Mouse (Mus musculus): ENCODE measurements around the gene Pcolce2. TPM values are rescaled to one million over a fixed set of nuclear protein-coding genes. Genes with fewer than 3 reads are reported as not detected.

Gene Pcolce2
- total RNA-seq, 2 experiments from 2014 or later: 7.6 to 10.6 TPM

DNA sequence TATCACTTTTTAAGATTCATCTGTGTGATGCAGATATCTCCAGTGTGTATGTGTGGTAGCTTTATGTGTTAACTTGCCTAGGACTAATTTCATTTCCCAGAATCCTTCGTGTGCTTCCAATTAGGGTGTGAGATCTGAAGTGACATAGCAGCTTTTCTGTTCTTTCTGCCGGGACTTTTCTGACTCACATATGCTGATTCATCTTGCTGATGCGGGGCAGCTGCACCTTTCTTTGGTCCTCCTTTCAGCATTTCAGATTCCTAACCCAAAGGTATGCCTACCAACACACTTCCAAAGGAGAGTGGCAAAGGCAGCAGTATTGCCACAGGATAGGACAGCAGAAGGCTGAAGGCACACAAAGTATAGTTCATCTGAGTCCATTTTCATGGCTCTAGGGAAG is 66.7 kb downstream of the Pcolce2 start:
- DNase-seq (ENCODE audit: low spot score): no peak

DNA sequence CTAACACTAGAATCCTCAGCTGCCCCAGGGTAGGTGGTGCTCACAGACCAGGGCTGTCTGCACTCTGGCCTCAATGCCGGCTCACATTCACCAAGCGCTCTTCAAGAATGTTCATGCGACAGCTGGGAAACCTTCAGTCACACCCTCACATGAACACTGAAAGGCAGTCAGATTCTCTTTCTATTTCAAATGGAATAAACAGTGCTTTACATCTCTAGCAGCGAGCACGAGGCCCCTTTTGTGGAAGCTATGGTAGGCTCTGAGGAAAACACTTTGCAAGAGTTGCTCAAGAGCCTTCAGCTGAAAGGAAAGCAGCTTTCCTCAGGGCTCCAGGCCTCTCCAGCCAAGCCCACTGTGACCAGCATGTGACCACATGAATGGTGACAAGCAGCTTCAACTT is 68.0 kb downstream of the Pcolce2 start:
- no peak for DNase-seq (ENCODE audit: low spot score)

DNA sequence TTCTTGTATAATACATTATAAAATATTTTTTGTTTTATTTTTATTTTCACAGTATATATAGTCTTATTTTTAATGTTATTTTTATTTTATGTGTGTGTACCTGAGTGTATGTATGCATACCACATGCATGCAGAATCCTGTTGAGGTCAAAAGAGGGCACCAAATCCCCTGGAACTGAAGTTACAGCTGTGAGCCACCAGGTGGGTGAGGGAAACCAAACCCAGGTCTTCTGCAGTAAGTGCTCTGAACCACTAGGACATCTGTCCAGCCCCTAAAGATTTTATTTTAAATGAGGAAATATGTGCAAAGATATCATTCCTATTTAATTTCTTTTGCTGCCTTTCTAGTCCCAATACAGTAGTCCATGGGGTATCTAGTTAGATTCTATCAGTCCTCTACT is 71.5 kb downstream of the Pcolce2 start:
- no peak for DNase-seq (ENCODE audit: low spot score)

DNA sequence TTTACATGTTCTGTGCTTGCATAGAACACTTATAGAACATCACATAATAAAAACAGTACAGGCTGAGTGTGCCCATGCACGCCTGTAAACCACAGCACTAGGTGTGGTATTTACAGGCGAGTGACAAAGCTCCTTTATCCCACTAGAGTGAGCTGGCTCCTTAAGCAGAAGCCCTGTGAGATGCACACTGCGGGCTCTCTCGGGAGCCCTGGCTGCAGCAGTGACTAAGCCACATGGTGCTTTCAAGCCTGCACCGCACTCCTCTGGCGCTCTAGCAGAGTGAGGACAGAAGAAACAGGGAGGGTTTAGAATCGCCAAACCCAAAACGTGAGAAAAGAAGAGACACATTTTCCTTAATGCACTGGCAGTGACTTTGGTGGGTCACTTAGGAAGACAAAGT is 75.2 kb downstream of the Pcolce2 start:
- DNase-seq (ENCODE audit: low spot score): no peak

DNA sequence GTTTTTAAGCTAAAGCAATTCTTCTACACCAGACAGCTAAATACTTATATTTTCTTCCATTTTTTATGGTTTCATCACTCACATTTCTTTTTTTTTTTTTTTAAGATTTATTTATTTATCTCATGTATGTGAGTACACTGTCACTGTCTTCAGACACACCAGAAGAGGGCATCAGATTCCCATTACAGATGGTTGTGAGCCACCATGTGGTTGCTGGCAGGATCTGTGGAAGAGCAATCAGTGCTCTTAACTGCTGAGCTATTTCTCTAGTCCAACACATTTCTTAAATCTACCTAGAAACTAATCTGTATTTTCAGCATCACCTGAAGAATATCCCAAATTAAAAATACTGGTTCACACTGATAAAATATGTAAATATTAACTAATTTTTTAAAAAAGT is 98.8 kb downstream of the Pcolce2 start:
- DNase-seq (ENCODE audit: low spot score): no peak

DNA sequence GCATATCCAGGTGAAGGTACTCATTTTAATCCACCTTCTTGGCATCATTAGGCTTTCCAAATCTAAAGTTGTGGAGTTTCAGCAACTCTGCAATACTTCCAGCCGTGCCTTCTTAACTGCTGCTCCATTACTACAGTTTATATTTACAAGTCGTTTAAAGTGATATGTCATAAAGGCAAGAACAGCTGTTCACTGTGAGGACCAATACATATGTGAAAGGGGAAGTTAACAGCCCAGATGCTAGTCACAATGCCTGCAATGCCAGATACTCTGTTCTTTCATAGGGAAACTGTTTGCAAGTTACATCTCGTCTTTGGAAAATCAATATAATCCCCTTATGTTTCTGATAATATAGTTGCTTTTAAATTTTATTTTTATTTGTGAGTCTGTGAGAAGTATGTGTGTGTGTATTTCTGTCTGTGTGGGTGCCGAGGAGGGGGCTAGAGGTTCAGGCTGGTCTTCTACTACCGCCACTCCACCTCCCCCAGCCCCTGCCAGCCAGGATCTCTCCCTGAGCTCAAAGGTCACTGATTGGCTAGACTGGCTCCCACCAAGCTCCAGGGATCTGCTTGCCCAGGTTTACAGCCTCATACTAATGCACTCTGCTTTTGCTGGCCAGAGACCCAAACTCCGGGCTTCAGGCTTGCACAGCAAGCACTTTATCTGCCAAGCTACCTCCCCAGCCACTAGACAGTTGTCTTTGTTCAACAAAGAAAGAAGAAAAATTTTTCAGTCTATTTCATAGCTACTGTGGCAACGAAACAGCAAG is 107.6 kb downstream of the Pcolce2 start:
- DNase-seq (ENCODE audit: low spot score): no peak

DNA sequence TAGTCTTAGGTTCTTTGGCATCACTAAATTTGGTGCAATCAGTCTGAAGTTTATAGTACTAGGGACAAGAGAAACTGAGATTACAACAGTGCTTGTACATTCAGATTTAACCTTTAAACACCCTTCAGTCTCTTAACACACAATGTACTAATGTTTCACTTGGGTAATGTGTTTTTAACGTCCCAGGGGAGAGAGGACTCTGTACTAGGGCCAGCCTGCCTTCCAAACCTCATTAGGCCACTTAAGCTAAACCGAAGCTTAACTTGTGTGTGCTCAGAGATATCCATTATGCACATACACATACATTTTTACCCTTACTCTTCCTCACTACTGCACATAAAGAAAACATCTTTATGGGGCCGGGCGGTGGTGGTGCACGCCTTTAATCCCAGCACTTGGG is 109.9 kb downstream of the Pcolce2 start:
- no peak for DNase-seq (ENCODE audit: low spot score)

Other genes with a start within 250 kb of the Pcolce2 start
- gene Chst2, start 230.9 kb upstream of the Pcolce2 start, total RNA-seq (2021): under 1 TPM; 0.32 to 0.38 TPM
- 10 to 100 TPM; 25.1 to 29.3 TPM for gene U2surp, start 125.6 kb upstream of the Pcolce2 start, total RNA-seq (2021)
- gene Paqr9, start 77.9 kb upstream of the Pcolce2 start, total RNA-seq (2021): 1 to 10 TPM; 2.0 to 3.2 TPM
- gene Trpc1, start 112.8 kb downstream of the Pcolce2 start, total RNA-seq (2021): 1 to 10 TPM in 1 of 2 experiments, under 1 TPM in 1; 0.84 to 1.8 TPM
- gene Pls1, start 207.7 kb downstream of the Pcolce2 start, total RNA-seq (2021): under 1 TPM in 1 of 2 experiments, not detected in 1; 0.16 TPM
- gene Atr, start 220.0 kb downstream of the Pcolce2 start, total RNA-seq (2021): 1 to 10 TPM; 3.5 to 3.8 TPM